Mouse (Mus musculus): ENCODE measurements around the gene Gdf3. TPM values are rescaled to one million over a fixed set of nuclear protein-coding genes. Genes with fewer than 3 reads are reported as not detected.

The Gdf3 gene
- polyA plus RNA-seq, 1 experiment from 2014 or later: not detected

- Histone ChIP-seq H3K27me3 (ENCODE audit: control insufficient read depth, insufficient read depth, low read length) (no peaks in the 10 kb centered on the region), H3K9me3 (ENCODE audit: control insufficient read depth, low read length) (no peaks in the 10 kb centered on the region), H3K36me3 (ENCODE audit: control insufficient read depth, insufficient read depth, low read length) (no peaks in the 10 kb centered on the region), H3K4me1 (ENCODE audit: control insufficient read depth, insufficient read depth, low read length) (no peaks in the 10 kb centered on the region), H3K4me2 (ENCODE audit: low read depth, low read length) (no peak overlapping the region), H3K27ac (ENCODE audit: low read depth, low read length) (no peak overlapping the region), H3K4me3 (ENCODE audit: low read depth, low read length) (no peak overlapping the region), H3K9ac (replicated peaks; ENCODE audit: low read depth, low read length) (no peak overlapping the region)
- no peak for ATAC-seq (ENCODE audit: low read depth)
- WGBS: 88% methylated on average over 7 of the region's 7 CpGs
Measured at GRCm38 (mm10) chr6:122635315-122635714, 25.4 kb upstream of the Gdf3 start.

- Histone ChIP-seq H3K4me2 (ENCODE audit: low read depth, low read length) (no peak overlapping the region), H3K27me3 (ENCODE audit: control insufficient read depth, insufficient read depth, low read length) (no peaks in the 10 kb centered on the region), H3K9ac (replicated peaks; ENCODE audit: low read depth, low read length) (no peak overlapping the region), H3K36me3 (ENCODE audit: control insufficient read depth, insufficient read depth, low read length) (no peaks in the 10 kb centered on the region), H3K27ac (ENCODE audit: low read depth, low read length) (no peak overlapping the region), H3K4me3 (ENCODE audit: low read depth, low read length) (no peak overlapping the region), H3K4me1 (ENCODE audit: control insufficient read depth, insufficient read depth, low read length) (no peaks in the 10 kb centered on the region), H3K9me3 (ENCODE audit: control insufficient read depth, low read length) (no peaks in the 10 kb centered on the region)
- no peak for ATAC-seq (ENCODE audit: low read depth)
- WGBS: 54% methylated on average over 9 of the region's 9 CpGs
Measured at GRCm38 (mm10) chr6:122633411-122633810, 23.5 kb upstream of the Gdf3 start.

GRCm38 (mm10) chr6:122627469-122628108, 17.7 kb upstream of the Gdf3 start:
- H3K36me3 ChIP-seq (ENCODE audit: control insufficient read depth, insufficient read depth, low read length): no peaks in the 10 kb centered on the region
- no peak overlapping the region for H3K27ac ChIP-seq (ENCODE audit: low read depth, low read length)
- H3K4me2 ChIP-seq (ENCODE audit: low read depth, low read length): no peak overlapping the region
- H3K27me3 ChIP-seq (ENCODE audit: control insufficient read depth, insufficient read depth, low read length): no peaks in the 10 kb centered on the region
- ATAC-seq (ENCODE audit: low read depth): no peak
- no peaks in the 10 kb centered on the region for H3K9me3 ChIP-seq (ENCODE audit: control insufficient read depth, low read length)
- WGBS: 46% methylated on average over 20 of the region's 20 CpGs
- no peaks in the 10 kb centered on the region for H3K4me1 ChIP-seq (ENCODE audit: control insufficient read depth, insufficient read depth, low read length)
- peak overlapping the region; percentile 9; the same call in 1 of the 2 replicates for H3K4me3 ChIP-seq (ENCODE audit: low read depth, low read length)
- no peak overlapping the region for H3K9ac ChIP-seq (replicated peaks; ENCODE audit: low read depth, low read length)

GRCm38 (mm10) chr6:122626110-122626509, 16.2 kb upstream of the Gdf3 start, which contains the start of gene Dppa3:
Dppa3 (plus strand) TSS chr6:122626410.
- Histone ChIP-seq H3K27ac (ENCODE audit: low read depth, low read length) (no peak within 1 kb of the TSS), H3K36me3 (ENCODE audit: control insufficient read depth, insufficient read depth, low read length) (no peaks in the 10 kb centered on the region), H3K9me3 (ENCODE audit: control insufficient read depth, low read length) (no peaks in the 10 kb centered on the region), H3K4me2 (ENCODE audit: low read depth, low read length) (no peak within 1 kb of the TSS), H3K4me3 (ENCODE audit: low read depth, low read length) (no peak within 1 kb of the TSS), H3K9ac (replicated peaks; ENCODE audit: low read depth, low read length) (no peak within 1 kb of the TSS), H3K27me3 (ENCODE audit: control insufficient read depth, insufficient read depth, low read length) (no peaks in the 10 kb centered on the region), H3K4me1 (ENCODE audit: control insufficient read depth, insufficient read depth, low read length) (no peaks in the 10 kb centered on the region)
- no peak for ATAC-seq (ENCODE audit: low read depth)
- WGBS: 92% methylated on average over 8 of the region's 8 CpGs

- no peaks in the 10 kb centered on the region for H3K36me3 ChIP-seq (ENCODE audit: control insufficient read depth, insufficient read depth, low read length)
- 82% methylated on average over 4 of the region's 4 CpGs for WGBS
- no peak overlapping the region for H3K4me3 ChIP-seq (ENCODE audit: low read depth, low read length)
- H3K9ac ChIP-seq (replicated peaks; ENCODE audit: low read depth, low read length): no peak overlapping the region
- no peaks in the 10 kb centered on the region for H3K27me3 ChIP-seq (ENCODE audit: control insufficient read depth, insufficient read depth, low read length)
- no peak overlapping the region for H3K4me2 ChIP-seq (ENCODE audit: low read depth, low read length)
- H3K27ac ChIP-seq (ENCODE audit: low read depth, low read length): no peak overlapping the region
- H3K9me3 ChIP-seq (ENCODE audit: control insufficient read depth, low read length): no peaks in the 10 kb centered on the region
- ATAC-seq (ENCODE audit: low read depth): no peak
- no peaks in the 10 kb centered on the region for H3K4me1 ChIP-seq (ENCODE audit: control insufficient read depth, insufficient read depth, low read length)
Measured at GRCm38 (mm10) chr6:122625156-122625555, 15.3 kb upstream of the Gdf3 start.

GRCm38 (mm10) chr6:122624480-122624879, 14.6 kb upstream of the Gdf3 start:
- Histone ChIP-seq H3K4me1 (ENCODE audit: control insufficient read depth, insufficient read depth, low read length) (no peaks in the 10 kb centered on the region), H3K9ac (replicated peaks; ENCODE audit: low read depth, low read length) (no peak overlapping the region), H3K4me3 (ENCODE audit: low read depth, low read length) (no peak overlapping the region), H3K27me3 (ENCODE audit: control insufficient read depth, insufficient read depth, low read length) (no peaks in the 10 kb centered on the region), H3K36me3 (ENCODE audit: control insufficient read depth, insufficient read depth, low read length) (no peaks in the 10 kb centered on the region), H3K27ac (ENCODE audit: low read depth, low read length) (no peak overlapping the region), H3K4me2 (ENCODE audit: low read depth, low read length) (no peak overlapping the region), H3K9me3 (ENCODE audit: control insufficient read depth, low read length) (no peaks in the 10 kb centered on the region)
- WGBS: 21% methylated on average over 5 of the region's 5 CpGs
- no peak for ATAC-seq (ENCODE audit: low read depth)

- no peak overlapping the region for H3K4me3 ChIP-seq (ENCODE audit: low read depth, low read length)
- H3K27ac ChIP-seq (ENCODE audit: low read depth, low read length): no peak overlapping the region
- ATAC-seq (ENCODE audit: low read depth): no peak
- H3K27me3 ChIP-seq (ENCODE audit: control insufficient read depth, insufficient read depth, low read length): no peaks in the 10 kb centered on the region
- 95% methylated on average over 6 of the region's 6 CpGs for WGBS
- no peaks in the 10 kb centered on the region for H3K9me3 ChIP-seq (ENCODE audit: control insufficient read depth, low read length)
- H3K9ac ChIP-seq (replicated peaks; ENCODE audit: low read depth, low read length): no peak overlapping the region
- H3K4me1 ChIP-seq (ENCODE audit: control insufficient read depth, insufficient read depth, low read length): no peaks in the 10 kb centered on the region
- H3K4me2 ChIP-seq (ENCODE audit: low read depth, low read length): no peak overlapping the region
- H3K36me3 ChIP-seq (ENCODE audit: control insufficient read depth, insufficient read depth, low read length): no peaks in the 10 kb centered on the region
Measured at GRCm38 (mm10) chr6:122621066-122621465, 11.2 kb upstream of the Gdf3 start.

GRCm38 (mm10) chr6:122616022-122616421, 6.1 kb upstream of the Gdf3 start:
- Histone ChIP-seq H3K27ac (ENCODE audit: low read depth, low read length) (no peak overlapping the region), H3K36me3 (ENCODE audit: control insufficient read depth, insufficient read depth, low read length) (no peaks in the 10 kb centered on the region), H3K4me3 (ENCODE audit: low read depth, low read length) (no peak overlapping the region), H3K9ac (replicated peaks; ENCODE audit: low read depth, low read length) (no peak overlapping the region), H3K4me2 (ENCODE audit: low read depth, low read length) (no peak overlapping the region), H3K27me3 (ENCODE audit: control insufficient read depth, insufficient read depth, low read length) (no peaks in the 10 kb centered on the region), H3K9me3 (ENCODE audit: control insufficient read depth, low read length) (no peaks in the 10 kb centered on the region), H3K4me1 (ENCODE audit: control insufficient read depth, insufficient read depth, low read length) (no peaks in the 10 kb centered on the region)
- 71% methylated on average over 3 of the region's 3 CpGs for WGBS
- no peak for ATAC-seq (ENCODE audit: low read depth)

GRCm38 (mm10) chr6:122614047-122614446, 4.2 kb upstream of the Gdf3 start:
- 74% methylated on average over 2 of the region's 2 CpGs for WGBS
- Histone ChIP-seq H3K4me1 (ENCODE audit: control insufficient read depth, insufficient read depth, low read length) (no peaks in the 10 kb centered on the region), H3K9me3 (ENCODE audit: control insufficient read depth, low read length) (no peaks in the 10 kb centered on the region), H3K27me3 (ENCODE audit: control insufficient read depth, insufficient read depth, low read length) (no peaks in the 10 kb centered on the region), H3K9ac (replicated peaks; ENCODE audit: low read depth, low read length) (no peak overlapping the region), H3K36me3 (ENCODE audit: control insufficient read depth, insufficient read depth, low read length) (no peaks in the 10 kb centered on the region), H3K4me3 (ENCODE audit: low read depth, low read length) (no peak overlapping the region), H3K4me2 (ENCODE audit: low read depth, low read length) (no peak overlapping the region), H3K27ac (ENCODE audit: low read depth, low read length) (no peak overlapping the region)
- ATAC-seq (ENCODE audit: low read depth): no peak

All from neural tube, embryonic 14.5 days (tissue).